Mouse (Mus musculus) macrophage (primary cell): ENCODE measurements around the gene Emid1. TPM values are rescaled to one million over a fixed set of nuclear protein-coding genes. Genes with fewer than 3 reads are reported as not detected.

Source experiments
- H3K27ac ChIP-seq: fragments of 350-480 bp; formaldehyde crosslinking; 2 replicates; pipeline ENCODE4 v1.9.0; 2021
- H3K36me3 ChIP-seq: fragments of 350-480 bp; formaldehyde crosslinking; 2 replicates; pipeline ENCODE4 v1.9.0; 2021; ENCODE audit errors: inconsistent target
- H3K4me3 ChIP-seq: fragments of 350-480 bp; formaldehyde crosslinking; 2 replicates; pipeline ENCODE4 v1.9.0; 2021; ENCODE audit errors: inconsistent target
- H3K79me2 ChIP-seq: fragments of 350-480 bp; formaldehyde crosslinking; 2 replicates; pipeline ENCODE4 v1.9.0; 2021; ENCODE audit errors: inconsistent target
- WGBS: methylation state at CpG from one replicate; pipeline ENCODE4 v1.1.7; 2026; ENCODE audit warnings: inconsistent platforms; ENCODE audit not compliant: missing documents; 5-methylcytosine and 5-hydroxymethylcytosine counted together
- polyA plus RNA-seq: library from polyadenylated mRNA; stranded (reverse); fragments of 250-400 nt; gene quantifications from 3 replicates; pipeline ENCODE4 v1.2.4, GENCODE M21; 2018; ENCODE audit warnings: inconsistent platforms

Gene Emid1
- polyA plus RNA-seq, 1 experiment from 2014 or later = 0.57 TPM

DNA sequence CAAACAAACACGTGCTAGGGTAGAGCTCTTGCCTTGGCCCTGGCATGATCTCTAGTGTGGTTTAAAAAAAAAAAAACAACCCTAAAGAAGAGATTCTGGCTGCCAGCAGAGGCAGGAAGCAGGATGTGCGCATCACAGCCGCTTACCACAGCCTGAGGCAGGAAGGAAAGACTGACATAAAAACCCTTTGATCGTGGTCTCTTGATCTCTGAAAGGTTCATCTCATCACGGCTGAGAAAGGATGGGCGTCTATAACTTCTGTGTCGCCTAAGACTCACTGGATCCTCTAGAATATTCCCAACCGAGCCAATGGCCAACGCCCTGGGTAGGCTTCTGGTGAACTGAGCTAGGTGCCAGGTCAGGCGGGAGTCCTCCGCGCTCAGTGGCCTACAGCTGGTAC, 25.1 kb upstream of the Emid1 start:
- Histone ChIP-seq H3K36me3 (no peaks in the 10 kb centered on the region), H3K4me3 (no peak overlapping the region), H3K27ac (no peak overlapping the region), H3K79me2 (no peaks in the 10 kb centered on the region)
- 41% methylated on average over 12 of the region's 12 CpGs for WGBS

GRCm38 (mm10) chr11:5176685-5177084, 24.6 kb upstream of the Emid1 start:
- 88% methylated on average over 8 of the region's 8 CpGs for WGBS
- H3K79me2 ChIP-seq = no peaks in the 10 kb centered on the region
- no peaks in the 10 kb centered on the region for H3K36me3 ChIP-seq
- H3K4me3 ChIP-seq = no peak overlapping the region
- H3K27ac ChIP-seq = no peak overlapping the region

- 71% methylated on average over 2 of the region's 2 CpGs for WGBS
- Histone ChIP-seq H3K36me3 (no peaks in the 10 kb centered on the region), H3K4me3 (no peak overlapping the region), H3K27ac (no peak overlapping the region), H3K79me2 (no peaks in the 10 kb centered on the region)
These were observed 23.8 kb upstream of the Emid1 start for GRCm38 (mm10) chr11:5175866-5176265.

DNA sequence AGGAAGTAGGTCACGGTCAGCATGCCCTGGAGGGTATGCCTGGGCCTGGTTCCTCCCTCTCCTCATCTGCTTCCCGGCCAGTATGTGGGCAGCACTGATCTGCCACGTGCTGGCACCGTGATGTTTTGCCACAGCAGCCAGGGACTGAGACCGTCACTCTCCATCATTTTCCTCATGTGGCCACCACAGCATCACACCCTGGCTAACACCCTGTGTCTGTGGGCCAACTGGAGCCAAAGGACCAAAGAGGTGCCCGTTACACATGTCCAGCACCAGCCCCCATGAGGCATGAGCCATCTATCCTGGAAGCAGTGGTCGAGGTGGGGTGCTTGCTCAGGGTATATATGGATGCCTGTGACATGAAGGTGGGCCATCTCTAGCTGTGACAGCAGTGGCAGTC, 23.1 kb upstream of the Emid1 start:
- WGBS = 94% methylated on average over 7 of the region's 7 CpGs
- Histone ChIP-seq H3K36me3 (no peaks in the 10 kb centered on the region), H3K27ac (no peak overlapping the region), H3K79me2 (no peaks in the 10 kb centered on the region), H3K4me3 (no peak overlapping the region)

- Histone ChIP-seq H3K27ac (no peak overlapping the region), H3K79me2 (no peaks in the 10 kb centered on the region), H3K4me3 (no peak overlapping the region), H3K36me3 (no peaks in the 10 kb centered on the region)
- WGBS = 70% methylated on average over 3 of the region's 3 CpGs
These were observed 20.8 kb upstream of the Emid1 start for GRCm38 (mm10) chr11:5172861-5173260.

- Histone ChIP-seq H3K79me2 (no peaks in the 10 kb centered on the region), H3K27ac (no peak overlapping the region), H3K4me3 (no peak overlapping the region), H3K36me3 (no peaks in the 10 kb centered on the region)
- 95% methylated on average over 9 of the region's 9 CpGs for WGBS
These were observed 15.3 kb upstream of the Emid1 start for GRCm38 (mm10) chr11:5167311-5167710.

DNA sequence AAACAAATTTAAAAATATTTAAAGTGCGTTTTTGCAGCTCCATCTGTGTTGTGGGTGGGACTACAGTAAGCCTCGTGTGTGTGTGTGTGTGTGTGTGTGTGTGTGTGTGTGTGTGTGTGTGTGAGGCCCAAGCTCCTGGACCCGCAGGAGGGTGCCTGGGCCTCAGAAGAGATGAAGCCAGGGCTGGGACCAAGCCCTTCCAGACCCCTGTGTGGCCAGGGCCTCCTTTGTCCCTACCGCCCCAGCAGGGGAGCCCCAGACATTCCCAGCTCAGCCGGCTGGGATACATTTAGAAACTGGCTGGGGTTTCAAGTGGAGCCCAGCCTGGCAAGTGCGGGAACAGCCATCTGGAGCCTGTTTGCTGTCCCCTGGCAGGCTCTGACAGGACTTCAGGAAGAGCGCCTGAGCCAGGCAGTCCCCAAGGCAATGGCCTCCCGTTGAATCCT, 13.4 kb upstream of the Emid1 start:
- no peak overlapping the region for H3K27ac ChIP-seq
- no peaks in the 10 kb centered on the region for H3K79me2 ChIP-seq
- H3K4me3 ChIP-seq = no peak overlapping the region
- no peaks in the 10 kb centered on the region for H3K36me3 ChIP-seq
- WGBS = 96% methylated on average over 5 of the region's 8 CpGs

DNA sequence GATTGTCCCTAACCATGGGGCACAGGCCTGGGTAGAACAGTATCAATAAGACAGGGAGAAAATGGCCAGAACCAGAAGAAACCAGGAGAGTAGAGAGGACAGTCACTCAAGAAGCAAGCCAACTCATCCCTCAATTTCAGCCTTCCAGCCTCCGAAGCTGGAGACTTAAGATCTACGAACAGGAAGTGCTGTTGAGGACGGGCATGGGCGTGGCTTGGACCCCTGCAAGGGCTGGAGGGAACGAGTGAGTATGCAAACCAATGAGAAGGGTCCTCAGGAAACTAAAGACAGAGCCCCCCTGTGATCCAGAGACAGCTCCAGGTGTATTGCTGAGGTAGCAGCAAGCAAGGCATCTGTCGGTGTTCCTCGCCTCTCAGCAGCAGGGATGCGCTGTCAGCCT, 12.3 kb upstream of the Emid1 start:
- 55% methylated on average over 8 of the region's 8 CpGs for WGBS
- H3K27ac ChIP-seq = no peak overlapping the region
- no peaks in the 10 kb centered on the region for H3K36me3 ChIP-seq
- H3K79me2 ChIP-seq = no peaks in the 10 kb centered on the region
- no peak overlapping the region for H3K4me3 ChIP-seq

DNA sequence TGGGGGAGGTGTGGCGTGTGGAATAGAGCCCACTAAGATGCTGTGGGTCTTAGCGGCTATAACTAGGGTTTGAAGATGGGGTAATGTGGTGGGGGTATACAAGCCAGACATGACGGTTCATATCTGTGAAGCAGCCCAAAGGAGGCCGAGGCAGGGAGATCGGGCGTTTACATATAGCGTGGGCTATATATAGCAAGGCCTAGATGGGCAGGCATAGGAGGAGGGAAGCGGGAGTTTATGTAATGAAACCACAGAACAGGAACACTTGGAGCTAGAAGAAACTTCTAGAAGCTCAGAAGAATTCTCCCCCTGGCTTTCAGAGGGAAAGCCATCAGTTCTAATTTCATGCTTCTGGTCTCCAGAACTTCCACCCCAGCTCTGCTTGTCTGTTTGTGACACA, 11.4 kb upstream of the Emid1 start:
- no peaks in the 10 kb centered on the region for H3K79me2 ChIP-seq
- no peaks in the 10 kb centered on the region for H3K36me3 ChIP-seq
- H3K27ac ChIP-seq = no peak overlapping the region
- no peak overlapping the region for H3K4me3 ChIP-seq
- WGBS = 34% methylated on average over 8 of the region's 8 CpGs

DNA sequence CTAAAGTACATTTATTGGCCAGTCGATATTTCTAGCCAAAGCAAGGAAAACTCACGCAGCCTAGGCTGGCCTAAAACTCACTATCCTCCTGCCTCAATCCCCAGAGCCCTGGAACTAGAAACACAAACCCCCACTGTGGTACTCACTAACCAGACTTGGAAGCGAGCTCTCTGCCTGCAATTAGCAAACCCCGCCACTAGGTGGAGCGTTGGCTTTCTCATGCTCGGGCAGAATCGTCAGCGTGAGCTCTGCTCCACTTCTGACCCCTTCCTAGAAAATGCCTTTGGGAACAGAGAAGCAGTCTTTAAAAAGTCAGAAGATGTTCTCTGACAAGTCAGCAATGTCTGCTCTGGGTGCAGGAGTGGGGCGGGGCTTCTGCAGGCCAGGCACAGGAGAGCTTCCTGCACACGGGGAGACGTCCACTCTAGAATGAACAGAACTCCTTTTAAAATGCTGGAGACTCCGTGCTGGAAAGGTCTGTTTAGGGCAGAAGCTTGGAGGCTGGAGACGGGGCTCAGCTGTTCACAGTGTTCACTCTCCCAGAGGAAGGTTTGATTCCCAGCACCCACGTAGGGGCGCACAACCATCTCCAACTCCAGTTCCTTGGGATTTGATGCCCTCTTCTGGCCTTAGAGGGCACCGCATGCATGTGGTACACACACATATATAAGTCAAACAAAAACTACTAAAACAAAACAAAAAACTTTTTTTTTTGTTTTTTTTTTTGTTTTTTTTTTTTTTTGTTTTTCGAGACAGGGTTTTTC, 8.8 kb upstream of the Emid1 start:
- H3K27ac ChIP-seq = no peak overlapping the region
- H3K79me2 ChIP-seq = no peaks in the 10 kb centered on the region
- WGBS = 86% methylated on average over 16 of the region's 17 CpGs
- H3K36me3 ChIP-seq = no peaks in the 10 kb centered on the region
- H3K4me3 ChIP-seq = no peak overlapping the region

GRCm38 (mm10) chr11:5158056-5158455, 6.0 kb upstream of the Emid1 start:
- WGBS = 94% methylated on average over 11 of the region's 11 CpGs
- H3K79me2 ChIP-seq = no peaks in the 10 kb centered on the region

DNA sequence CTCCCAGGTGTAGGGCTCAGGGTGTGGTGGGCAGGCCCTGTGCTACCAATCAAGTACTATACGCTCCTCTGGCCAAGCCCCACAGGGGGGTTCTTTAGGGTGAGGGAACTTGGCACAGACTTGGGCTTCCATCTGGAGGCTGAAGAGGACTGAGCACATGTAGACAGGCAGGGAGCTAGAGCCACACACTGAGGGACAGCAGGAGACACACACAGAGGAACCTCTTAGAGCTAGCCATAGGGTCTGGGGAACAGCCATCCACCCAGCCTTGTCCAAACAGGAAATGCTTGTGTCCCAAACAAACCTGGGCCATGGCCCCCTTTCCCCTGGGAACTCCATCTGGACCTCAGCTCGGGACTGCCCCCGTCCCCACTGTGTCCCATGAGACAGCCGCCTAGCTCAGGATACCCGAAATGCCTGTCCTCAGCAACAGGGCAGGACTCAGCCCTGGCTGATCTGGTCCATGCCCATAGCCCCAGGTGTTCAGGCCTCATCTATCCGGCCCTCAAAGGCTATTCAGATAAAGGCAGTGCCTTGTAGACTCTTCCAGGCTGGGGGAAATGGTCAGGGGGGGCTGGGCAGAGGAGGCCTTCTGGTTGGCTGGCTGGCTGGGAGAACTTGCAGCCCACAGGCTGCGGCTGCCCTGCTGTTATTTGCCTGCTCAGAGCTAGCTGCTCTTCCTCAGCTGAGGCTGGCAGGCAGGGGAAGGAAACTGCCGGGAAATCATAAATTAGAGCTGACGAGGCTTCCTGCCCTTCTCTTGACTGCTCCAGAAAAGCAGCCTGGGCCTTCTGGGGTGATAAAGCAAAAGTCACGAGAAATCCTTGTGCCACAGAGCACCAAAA, 3.1 kb upstream of the Emid1 start:
- WGBS = 55% methylated on average over 9 of the region's 10 CpGs
- H3K27ac ChIP-seq = no peak overlapping the region

More at GRCm38 (mm10) chr11:5158056-5158455, 6.0 kb upstream of the Emid1 start:
- no peak overlapping the region for H3K27ac ChIP-seq
- no peak overlapping the region for H3K4me3 ChIP-seq
- no peaks in the 10 kb centered on the region for H3K36me3 ChIP-seq

DNA sequence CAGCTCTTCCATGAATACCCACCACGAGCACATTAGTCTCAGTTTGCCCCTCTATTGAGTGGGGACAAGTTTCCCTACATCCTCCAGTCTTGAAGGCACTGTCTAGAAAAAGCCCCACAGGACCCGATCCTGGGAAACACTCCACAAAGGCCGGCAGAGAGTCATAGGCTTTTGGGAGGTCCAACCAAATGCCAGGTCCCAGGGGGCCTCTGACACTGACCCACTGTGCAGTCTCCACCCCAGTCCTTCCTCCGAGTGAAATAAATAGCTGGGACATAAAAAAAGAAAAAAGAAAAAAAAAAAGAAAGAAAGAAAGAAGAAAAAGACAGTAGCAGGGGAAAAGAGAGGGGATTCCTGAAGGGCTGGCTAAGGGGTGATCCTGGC, 818 bp downstream of the Emid1 start:
- 42% methylated on average over 3 of the region's 4 CpGs for WGBS
- Histone ChIP-seq H3K27ac (no peak overlapping the region), H3K4me3 (no peak overlapping the region), H3K79me2 (no peaks in the 10 kb centered on the region), H3K36me3 (no peaks in the 10 kb centered on the region)

More for the DNA sequence above, 3.1 kb upstream of the Emid1 start:
- Histone ChIP-seq H3K36me3 (no peaks in the 10 kb centered on the region), H3K4me3 (no peak overlapping the region), H3K79me2 (no peaks in the 10 kb centered on the region)

DNA sequence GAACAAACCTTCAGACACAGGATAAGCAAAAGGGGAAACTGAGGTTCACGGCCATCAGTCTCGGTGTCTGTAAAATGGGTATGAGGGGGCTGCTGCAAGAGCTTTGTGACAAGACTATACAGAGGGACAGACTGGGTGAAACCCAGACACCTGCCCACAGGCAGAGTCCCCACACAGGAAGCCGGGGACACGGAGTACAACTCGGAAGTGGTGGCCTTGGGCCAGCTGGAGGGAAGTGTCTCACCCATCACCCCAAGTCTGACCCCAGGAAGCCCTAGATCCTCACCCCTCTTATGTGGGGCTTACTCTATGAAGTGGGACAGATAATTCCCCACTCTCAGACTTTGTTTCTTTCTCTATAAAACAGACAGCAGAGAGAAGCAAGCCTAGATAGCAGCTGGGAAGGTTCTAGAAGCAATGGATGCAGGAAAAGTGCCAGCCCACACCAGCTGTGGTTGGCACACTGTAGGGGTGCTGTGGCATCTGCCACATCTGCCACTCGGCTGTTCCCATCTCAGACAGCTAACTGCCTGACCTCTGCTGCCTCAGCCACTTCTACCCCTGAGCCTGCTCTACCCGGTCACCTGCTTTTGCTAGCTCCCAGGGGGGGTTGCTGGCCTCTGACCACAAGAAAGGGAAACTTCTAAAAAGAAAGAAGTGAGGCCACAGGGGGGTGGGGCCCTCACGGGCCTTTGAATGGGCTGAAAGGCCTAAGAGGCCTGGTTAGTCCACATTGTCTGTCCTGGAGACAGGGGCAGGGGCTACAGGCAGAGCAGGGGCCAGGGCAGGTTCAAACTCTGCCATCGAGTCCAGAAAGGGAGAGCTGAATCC, 1.4 kb downstream of the Emid1 start:
- Histone ChIP-seq H3K36me3 (no peaks in the 10 kb centered on the region), H3K79me2 (no peaks in the 10 kb centered on the region), H3K27ac (no peak overlapping the region), H3K4me3 (no peak overlapping the region)
- WGBS = 35% methylated on average over 9 of the region's 9 CpGs
